Mouse (Mus musculus) lung, adult 18-20 months (tissue): ENCODE results near the gene Rnf4.

Experiments
- DNase-seq, 2 experiments: peaks; one replicate each; pipeline ENCODE4 v3.0.0; 2022; ENCODE audit warnings: mixed read lengths in 2 of 2

The Rnf4 gene

DNA sequence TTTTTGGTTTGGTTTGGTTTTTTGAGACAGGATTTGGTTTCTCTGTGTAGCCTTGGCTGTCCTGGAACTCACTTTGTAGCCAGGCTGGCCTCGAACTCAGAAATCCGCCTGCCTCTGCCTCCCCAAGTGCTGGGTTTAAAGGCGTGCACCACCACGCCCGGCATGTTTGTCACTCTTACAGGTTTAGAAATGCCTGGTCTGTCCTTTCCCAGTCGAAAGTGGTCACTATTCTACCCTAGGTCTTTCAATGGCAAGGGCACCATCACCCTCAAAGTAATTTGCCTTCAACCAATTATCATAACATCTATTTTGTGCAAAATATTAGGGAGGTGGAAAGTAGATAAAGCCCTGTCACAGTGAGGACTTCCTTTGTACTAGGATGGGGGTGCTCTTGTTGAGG is 4.2 kb downstream of the Rnf4 start:
- no peak for DNase-seq

DNA sequence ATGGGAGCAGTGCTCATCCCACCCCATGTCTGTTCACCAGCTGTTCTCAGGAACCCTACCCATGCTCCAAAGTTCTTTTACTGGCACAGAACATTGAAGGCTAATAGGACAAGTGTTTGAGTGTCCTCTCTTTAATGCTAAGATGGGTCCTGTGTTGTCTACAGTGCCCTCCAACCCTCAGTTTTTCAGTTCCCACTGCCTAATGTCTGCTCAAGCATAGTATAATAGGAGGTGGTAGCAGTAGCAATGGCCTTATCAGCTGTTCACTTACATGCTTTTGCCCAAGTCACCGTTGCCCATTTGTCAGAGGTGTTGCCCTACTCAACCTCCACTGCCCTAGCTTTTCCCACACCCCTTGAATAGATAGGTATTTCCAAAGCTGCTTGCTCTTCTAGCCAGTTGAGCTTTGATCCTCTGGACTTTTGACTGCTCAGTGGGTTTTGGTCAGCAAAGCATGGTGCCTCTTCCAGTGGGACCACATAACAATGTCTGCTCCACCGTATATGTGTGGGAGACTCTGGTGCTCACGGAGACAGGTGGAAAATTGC is 16.1 kb downstream of the Rnf4 start:
- DNase-seq: no peak

DNA sequence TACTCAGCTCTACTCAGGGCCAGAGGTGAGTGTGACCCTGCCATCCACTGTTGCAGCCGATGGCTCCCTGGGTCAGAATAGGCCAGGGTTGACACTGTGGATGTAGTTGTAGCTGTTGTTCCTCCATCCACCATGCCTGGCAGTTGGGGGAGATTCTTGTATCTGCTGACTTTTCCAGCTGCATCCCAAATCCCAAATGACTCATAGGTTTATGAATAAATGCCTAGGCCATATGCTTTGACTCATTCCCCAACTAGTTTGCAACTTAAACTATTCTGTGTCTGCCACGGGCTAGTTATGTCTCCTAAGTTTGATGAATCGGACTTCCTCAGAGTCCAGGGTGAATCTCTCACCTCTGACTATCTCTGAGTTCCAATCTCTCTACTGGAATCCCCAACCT is 24.2 kb downstream of the Rnf4 start:
- DNase-seq: no peak

DNA sequence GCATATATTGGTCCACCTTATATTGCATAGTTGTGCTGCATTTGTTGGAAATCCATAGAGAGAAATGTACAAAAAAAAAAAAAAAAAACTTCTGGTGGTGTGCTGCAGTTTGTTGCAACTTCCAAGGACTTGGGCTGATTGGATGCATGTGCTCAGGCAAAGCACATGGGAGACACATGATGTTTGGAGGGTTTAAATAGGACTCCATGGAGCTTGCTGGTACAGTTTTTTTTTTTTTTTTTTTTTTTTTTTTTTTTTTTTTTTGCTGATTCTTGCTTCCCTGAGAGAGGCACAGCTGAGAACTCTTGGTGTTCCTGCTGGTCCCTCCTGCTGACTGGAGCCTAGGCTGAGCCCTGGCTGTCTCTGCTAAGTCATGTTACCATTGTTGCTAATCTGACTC is 27.0 kb downstream of the Rnf4 start:
- DNase-seq: no peak

DNA sequence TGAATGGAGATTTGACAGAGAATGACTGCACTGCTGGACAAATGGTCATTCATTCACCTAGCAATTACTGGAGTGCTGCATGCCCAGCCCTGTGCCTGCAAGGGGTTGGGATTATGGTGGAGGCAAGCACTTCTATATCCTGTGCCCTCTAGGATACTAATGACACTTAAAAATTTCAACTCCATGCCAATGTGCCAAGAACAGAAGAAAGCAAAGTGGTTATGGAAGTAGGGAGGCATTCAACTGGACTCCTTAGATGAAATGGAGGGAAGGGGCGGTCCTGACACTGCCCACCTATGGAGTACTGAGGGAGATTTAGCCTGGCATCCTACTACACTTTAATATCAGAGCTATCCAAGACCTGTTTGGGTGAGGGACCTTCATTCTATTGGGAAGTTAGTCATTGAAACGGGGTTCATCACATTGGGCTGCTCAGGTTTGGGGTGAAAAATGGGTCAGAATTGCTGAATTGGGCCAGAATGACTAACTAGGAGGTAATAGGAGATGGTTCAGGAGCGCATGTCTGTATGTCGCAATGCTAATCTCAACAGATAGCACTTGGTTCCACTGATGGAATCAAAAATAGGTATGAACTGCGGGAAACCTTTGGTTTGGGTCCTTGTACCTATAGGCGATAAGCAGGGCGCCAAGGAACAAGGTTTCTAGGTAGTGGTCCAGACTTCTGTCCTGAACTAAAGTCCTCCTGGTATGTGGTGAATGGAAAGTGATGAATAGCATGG is 32.6 kb downstream of the Rnf4 start:
- DNase-seq: no peak

DNA sequence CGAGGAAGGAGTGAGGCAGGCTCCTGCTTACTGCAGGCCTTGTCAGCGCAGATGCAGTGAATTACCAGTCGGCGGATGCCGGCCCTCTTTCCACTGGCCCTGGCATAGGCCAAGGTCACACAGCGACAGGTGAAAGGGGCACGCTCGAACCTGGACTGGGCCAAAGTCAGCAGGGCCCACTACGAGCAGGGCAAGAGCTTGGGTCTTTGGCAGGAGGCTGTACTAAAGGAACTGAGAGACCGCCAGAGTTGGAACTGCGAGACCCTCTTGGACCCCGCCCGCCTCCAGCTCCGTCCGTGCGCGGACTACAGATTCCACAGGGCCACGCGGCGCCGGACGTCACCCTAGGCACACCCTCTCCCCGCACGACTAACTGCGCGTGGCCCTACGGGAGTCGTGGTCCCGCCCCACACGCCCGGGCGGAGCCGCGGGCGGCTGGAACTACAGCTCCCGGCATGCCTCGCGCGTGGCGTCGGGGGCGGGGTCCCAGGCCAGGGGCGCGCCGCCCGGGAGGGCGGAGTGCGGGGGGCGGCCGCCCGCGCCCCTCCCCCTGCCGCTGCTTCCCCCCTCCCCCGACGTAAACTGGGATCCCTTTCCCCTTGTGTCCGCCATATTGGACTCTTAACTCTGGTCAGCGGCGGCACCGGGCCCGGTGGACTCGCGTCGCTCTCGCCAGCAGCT is 33.4 kb downstream of the Rnf4 start, which contains the start of gene Fam193a:
TSS of gene Fam193a (plus strand) at position 593 of the 681 bp plus-strand sequence.
- DNase-seq: peak; percentile 96 to 97

DNA sequence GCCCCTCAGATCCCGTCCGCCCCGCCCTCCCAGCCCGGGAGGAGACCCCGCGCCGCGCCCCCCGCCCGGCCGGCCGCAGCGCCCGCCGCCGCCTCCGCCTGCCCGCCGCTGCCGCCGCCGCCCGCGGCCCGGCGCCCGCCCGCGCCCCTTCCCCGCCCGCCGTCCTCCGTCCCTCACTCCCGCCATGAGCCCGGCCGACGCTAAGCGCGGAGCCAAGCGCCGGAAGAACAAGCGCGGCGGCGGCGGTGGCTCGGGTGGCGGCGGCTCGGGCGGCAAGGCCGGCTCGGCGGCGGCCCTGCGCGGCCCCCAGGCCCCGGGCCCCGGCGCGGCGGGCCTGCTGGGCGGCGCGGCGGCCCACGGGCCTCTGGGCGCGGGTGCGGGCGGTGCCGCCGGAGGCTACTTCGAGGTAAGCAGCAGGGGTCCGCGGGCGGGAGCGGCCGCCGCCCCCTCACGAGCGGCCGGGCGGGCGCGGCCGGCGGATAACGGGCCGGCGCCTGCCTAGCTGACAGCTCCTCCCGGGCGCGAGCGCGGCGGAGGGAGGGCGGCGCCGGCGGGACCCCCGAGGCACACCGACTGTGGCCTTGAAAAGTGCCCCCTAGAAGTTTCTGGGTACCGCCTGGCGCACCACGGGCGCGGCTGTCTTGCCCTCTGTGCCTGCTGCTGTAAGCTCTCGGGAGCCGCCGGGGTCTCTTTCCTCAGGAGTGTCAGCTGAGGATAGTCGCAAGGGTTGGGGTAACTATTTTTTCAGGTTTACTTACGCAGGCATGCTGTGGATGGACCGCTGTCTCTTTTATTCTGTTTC is 34.1 kb downstream of the Rnf4 start:
- peak; percentile 21 to 24 for DNase-seq

DNA sequence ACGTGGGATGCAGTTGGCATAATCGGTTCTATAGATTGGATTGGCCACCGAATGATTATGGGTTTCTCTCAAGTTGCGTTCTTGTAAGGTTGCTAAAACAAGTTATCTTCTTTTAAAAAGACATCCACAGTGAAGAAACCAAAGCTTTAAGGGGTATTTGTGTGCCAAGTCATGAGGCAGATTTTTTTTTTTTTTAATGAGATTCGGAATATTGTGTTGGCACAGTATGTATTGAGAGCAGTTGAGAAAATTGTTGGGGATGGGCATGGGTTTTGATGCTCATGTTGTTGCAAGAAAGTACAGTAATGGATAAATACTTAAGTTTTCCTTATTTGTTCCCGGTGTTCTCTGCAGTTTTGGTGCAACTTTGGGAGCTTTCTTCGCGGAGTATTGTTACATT is 34.8 kb downstream of the Rnf4 start:
- DNase-seq: no peak

DNA sequence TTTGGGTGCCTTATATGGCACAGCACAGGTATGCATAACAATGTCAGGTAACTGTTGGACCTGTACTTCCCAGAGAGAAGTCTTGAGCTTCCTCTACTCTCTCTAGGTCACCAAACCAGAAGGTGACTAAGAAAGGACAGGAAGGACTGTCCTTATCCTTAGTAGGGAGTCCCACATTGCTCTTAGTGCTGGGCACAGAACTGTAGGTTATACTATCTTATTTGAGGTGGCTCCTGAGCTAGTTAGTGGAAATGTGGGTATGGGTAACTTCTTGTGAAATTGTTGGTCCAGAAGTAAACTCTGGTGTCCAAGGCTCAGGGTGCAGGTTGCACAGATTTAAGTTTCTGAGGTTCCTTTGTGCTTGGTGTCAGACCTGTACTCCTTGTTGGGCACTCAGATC is 36.1 kb downstream of the Rnf4 start:
- DNase-seq: no peak

DNA sequence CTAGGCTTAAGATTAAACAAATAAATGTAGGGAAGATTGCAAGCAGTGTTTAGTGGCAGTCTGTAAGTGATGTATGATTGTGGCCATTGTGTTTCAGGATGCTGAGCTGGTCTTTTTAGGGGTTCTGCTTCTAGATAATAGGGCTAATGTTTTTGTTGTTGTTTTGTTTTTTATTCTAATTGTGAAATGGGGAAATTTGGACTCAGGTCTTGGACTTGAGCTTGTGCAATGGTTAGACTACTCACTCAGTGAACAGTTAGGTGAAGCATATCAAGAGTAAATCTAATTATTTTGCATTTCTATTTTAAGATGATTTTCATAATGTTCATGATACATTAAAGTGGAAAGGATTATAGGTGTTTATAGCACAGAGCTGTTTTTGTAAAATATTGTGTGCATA is 36.5 kb downstream of the Rnf4 start:
- DNase-seq: no peak

DNA sequence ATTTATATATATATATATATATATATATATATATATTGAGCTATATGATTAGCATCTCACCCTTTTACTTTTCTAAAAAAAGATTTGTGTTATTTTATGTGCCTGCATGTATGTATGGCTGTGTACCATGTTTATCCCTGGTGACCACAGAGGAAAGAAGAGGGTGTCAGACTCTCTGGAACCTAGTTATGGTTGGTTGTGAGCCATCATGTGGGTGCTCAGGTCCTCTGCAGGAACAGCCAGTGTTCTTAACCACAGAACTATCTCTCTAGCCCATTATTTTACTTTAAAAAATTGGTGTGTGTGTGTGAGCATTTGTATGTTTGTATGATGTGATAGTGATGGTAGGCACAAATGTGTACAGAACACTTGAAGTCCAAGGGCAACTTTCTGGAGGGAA is 42.7 kb downstream of the Rnf4 start:
- no peak for DNase-seq

DNA sequence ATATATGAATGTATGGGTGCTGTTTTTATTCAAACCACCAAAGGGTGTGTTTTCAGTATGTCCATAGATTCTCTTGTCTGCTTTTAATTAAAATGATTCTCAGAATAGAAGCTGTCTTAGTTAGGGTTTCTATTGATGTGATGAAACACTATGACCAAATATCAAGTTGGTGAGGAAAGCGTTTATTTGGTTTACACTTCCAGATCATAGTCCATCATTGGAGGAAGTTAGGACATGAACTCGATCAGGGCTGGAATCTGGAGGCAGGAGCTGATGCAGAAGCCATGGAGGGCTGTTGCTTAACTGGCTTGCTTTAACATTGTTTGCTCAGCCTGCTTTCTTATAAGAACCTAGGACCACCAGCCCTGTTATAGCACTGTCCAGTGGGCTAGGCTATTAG is 45.6 kb downstream of the Rnf4 start:
- no peak for DNase-seq

DNA sequence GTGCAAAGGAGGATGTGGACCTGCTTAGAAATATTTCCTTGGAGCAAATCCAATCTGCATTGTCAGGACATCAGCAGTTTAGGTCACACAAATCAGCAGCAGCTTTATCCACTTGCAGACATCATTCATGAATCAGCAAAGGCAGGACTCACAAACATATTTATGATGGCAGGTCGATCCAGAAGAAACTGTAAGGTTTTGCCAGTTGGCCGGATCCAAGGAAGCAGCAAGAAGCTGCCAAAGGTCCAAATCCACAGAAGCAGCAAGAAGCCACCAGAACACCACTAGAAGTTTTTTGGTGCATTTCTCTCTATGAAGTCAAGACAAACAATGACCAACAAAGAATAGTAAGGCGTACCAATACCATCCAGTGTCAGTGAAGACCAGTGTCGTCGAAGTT is 49.5 kb downstream of the Rnf4 start:
- DNase-seq: no peak

DNA sequence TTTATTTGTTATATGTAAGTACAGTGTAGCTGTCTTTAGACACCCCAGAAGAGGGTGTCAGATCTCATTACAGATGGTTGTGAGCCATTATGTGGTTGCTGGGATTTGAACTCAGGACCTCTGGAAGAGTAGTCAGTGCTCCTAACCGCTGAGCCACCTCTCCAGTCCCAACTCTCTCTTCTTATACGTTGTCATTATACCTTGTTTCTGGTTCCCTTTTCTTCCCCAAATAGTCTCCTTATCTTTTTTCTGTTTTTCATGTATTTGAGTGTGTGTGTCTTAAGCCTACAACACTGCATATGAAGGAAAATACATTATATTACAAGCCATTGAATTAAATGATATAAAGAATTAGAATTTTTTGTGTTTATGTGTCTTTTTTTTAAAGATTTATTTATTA is 50.7 kb downstream of the Rnf4 start:
- no peak for DNase-seq

DNA sequence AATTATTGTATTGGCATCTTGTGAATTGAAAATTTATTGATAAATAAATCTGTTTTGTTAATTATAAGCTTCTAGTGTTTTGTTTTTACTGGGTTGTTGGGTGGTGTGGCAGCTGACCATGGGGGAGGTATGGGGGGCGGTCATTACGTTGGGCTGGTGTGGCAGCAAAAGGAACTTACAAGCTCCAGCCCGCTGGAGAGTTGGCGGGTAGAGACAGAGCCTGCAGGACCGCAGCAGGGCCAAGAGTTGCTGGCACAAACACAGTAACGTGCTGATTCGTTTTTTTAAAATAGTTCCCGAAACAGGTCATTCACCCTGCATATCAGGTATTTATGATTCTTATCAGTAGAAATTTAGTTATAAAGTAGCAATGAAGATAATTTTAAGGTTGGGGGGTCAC is 57.2 kb downstream of the Rnf4 start:
- DNase-seq: no peak

DNA sequence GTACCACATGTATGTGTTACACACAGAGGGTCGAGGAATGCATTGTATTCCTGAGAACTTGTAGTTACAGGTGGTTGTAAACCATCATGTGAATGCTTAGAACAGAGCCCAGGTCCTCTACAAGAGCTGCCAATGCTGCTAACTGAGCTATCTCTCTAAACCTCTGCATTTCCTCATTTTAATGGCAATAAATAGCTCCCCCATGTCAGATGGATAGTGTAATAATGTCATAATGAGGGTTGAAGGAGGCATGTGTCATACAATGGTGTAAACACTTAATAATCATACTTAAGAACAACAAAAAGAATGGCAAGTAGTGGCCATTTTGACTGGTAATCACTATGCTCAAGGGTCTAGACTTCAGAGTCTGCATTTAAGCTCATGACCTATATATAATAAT is 59.3 kb downstream of the Rnf4 start:
- no peak for DNase-seq

DNA sequence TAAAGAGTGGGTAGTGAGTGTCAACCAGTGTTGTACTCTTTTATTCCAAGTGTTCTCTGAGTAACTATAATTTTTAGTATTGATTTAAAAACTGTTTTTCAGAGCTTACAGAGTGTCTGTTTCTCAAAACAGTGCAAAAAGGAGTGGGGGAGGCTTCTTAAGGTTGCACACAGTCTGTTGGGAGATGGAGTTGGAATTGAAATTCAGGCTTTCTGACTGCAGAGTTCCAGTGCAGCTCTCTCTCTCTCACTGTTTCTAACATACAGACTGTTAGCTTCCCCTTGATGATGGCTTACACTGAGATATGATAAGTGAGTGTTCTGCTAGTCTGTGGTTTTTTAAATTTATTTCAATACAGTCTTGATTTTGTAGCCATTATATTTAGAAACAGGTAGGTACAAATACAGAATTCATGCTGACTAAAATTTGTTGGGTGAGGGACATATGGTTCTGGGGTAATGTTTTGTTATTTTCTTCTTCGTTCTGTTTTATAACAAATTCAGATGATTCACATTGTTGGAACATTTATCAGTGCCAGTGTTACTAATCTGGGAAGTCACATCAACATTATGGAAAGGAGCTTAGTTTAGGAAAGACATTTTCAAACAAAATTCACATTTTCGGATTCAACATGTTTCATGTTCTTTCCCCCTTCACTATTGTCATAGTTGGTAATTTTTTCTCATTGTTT is 59.9 kb downstream of the Rnf4 start:
- no peak for DNase-seq

DNA sequence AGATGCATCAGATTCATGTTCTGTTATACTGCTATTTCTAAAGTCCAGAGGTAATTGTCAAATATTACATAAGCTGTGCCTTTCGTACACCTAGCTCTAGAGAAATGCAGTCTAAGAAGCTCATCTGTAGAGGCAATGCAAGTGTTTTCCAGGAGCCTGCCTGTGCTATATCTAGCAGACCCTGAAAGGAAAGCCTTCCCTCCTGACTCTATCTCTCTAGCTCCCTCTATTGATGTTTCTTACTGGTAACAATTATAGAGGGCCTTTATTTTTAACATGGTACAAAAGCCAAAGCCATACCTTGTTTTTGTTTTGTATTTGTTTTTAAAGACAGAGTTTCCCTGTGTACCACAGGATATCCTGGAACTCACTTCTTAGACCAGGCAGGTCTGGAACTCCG is 61.8 kb downstream of the Rnf4 start:
- no peak for DNase-seq

DNA sequence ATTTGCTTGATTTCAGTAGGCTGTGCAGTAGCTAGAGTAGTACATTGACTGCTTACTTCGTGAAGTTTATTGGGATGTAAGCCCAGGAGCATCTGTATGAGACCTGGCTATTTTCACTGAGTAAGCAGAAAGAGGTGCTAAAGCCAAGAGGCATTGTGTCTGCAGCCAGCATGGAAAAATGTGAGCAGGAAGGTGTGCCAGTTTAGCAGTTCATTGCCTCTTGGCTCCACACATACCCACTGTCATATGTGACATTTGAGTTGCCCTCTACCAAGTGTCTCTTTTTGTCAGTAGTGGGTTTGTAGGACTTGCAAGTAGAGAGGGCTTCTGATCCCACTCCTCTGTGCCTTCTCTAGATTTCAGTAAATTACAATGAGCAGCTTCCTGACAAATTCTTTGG is 62.2 kb downstream of the Rnf4 start:
- DNase-seq: no peak
